Mouse (Mus musculus): ENCODE measurements around the gene Dennd5a. TPM values are rescaled to one million over a fixed set of nuclear protein-coding genes. Genes with fewer than 3 reads are reported as not detected.

Gene Dennd5a
- polyA plus RNA-seq, 1 experiment from 2014 or later, result 30.2 TPM

Other genes starting within 250 kb of the Dennd5a start
- 0.09 and 0.19 TPM in 2 replicates for gene BC051019, start 236.6 kb downstream of the Dennd5a start, polyA plus RNA-seq (2016; fragmentation: Nextera tagmentation; extraction: Ambion mirVana)
- 0.20 TPM in 1 of 2 replicates, not detected in the other for gene Ascl3, start 228.7 kb downstream of the Dennd5a start, polyA plus RNA-seq (2016; fragmentation: Nextera tagmentation; extraction: Ambion mirVana)
- gene Tmem9b, start 207.6 kb downstream of the Dennd5a start, polyA plus RNA-seq (2016; fragmentation: Nextera tagmentation; extraction: Ambion mirVana), result 43.8 and 51.9 TPM in 2 replicates
- 1.5 and 2.0 TPM in 2 replicates for gene Nrip3, start 178.4 kb downstream of the Dennd5a start, polyA plus RNA-seq (2016; fragmentation: Nextera tagmentation; extraction: Ambion mirVana)
- 3.8 and 6.7 TPM in 2 replicates for gene Scube2, start 94.8 kb downstream of the Dennd5a start, polyA plus RNA-seq (2016; fragmentation: Nextera tagmentation; extraction: Ambion mirVana)
- gene Tmem41b, start 26.5 kb upstream of the Dennd5a start, polyA plus RNA-seq (2016; fragmentation: Nextera tagmentation; extraction: Ambion mirVana), result 74.6 and 76.8 TPM in 2 replicates
- 53.4 and 54.1 TPM in 2 replicates for gene Ipo7, start 57.8 kb upstream of the Dennd5a start, polyA plus RNA-seq (2016; fragmentation: Nextera tagmentation; extraction: Ambion mirVana)
- 26.9 and 31.0 TPM in 2 replicates for gene Zfp143, start 100.7 kb upstream of the Dennd5a start, polyA plus RNA-seq (2016; fragmentation: Nextera tagmentation; extraction: Ambion mirVana)
- 28.7 and 28.9 TPM in 2 replicates for gene Wee1, start 161.6 kb upstream of the Dennd5a start, polyA plus RNA-seq (2016; fragmentation: Nextera tagmentation; extraction: Ambion mirVana)

Measured in midbrain, embryonic 10.5 days (tissue).